Mouse (Mus musculus) hematopoietic multipotent progenitor cell, adult 10-12 weeks (in vitro differentiated cells): ENCODE measurements around the gene Pomgnt2. TPM values are rescaled to one million over a fixed set of nuclear protein-coding genes. Genes with fewer than 3 reads are reported as not detected.

Experiments used
- polyA plus RNA-seq: library from polyadenylated mRNA; stranded (reverse); fragments of >175 nt; gene quantifications from 2 replicates; pipeline ENCODE4 v1.2.3, GENCODE M21; 2012; ENCODE audit warnings: low replicate concordance

The Pomgnt2 gene
- 0.30 and 1.0 TPM in 2 replicates for polyA plus RNA-seq

DNA sequence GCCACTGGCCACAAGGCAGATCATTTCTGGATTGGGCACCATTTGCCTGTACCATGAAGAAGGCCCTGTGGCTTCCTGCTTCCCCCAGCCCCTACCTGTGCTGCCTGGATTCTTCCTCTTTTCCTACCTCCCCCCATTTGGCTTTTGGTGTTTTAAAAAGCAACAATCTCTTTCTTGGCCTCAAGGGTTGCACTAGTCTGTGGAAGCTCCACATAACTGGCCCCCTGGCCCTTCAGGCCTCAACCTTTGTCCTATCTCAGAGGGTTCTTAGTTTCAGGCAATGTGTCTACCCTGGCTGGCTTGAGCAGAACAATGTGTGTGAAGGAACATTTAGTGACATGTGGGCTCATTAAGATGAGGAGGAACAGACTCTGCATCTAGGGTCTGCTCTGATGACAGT is at the start of gene Pomgnt2:
Pomgnt2 (minus strand) TSS at position 101 of the 400 bp plus-strand sequence.

DNA sequence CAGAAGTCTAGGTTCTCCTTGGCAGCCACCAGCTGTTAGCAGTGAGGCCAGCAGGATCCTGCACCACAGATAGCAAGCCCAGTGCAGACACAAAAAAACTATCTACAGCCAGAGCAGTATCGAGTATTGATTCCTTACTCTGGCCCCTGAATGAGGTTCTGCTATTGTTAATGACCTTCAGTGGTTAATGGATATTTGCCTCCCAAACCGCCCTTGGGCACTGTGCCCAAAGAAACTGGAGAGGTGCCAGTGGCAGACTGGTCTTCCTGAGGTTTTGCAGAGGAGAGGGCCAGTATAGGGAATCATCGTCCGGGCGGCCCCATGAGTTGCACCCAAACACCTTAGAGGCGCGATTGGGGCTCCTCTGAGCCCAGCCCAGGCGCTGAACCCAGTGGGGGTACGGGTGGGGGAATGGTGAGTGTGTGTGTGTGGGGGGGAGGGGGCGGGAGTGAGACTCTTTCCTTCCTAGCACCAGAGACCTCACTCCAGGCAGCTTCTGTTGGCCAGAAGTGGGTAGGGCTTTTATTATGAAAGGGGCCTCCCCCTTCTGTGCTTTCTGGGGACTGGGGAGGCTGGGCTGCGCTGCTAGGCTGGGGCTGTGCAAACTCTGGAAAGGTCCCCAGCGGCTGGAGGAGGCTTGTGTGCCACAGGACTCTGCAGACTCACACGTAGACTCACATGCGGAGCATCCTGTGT is 46.3 kb downstream of the Pomgnt2 start, which contains the start of gene Fam198a:
Fam198a (plus strand) TSS at position 571 of the 696 bp plus-strand sequence.

Other genes with a start within 250 kb of the Pomgnt2 start
- gene Zfp651, start 237.8 kb downstream of the Pomgnt2 start, polyA plus RNA-seq = 0.47 and 2.0 TPM in 2 replicates
- gene Klhl40, start 219.5 kb downstream of the Pomgnt2 start, polyA plus RNA-seq = not detected in 2 replicates
- not detected in 2 replicates for gene Hhatl, start 204.6 kb downstream of the Pomgnt2 start, polyA plus RNA-seq
- gene Ccdc13, start 157.6 kb downstream of the Pomgnt2 start, polyA plus RNA-seq = not detected in 2 replicates
- 10.0 and 11.7 TPM in 2 replicates for gene Higd1a, start 138.7 kb downstream of the Pomgnt2 start, polyA plus RNA-seq
- gene Ackr2, start 98.8 kb downstream of the Pomgnt2 start, polyA plus RNA-seq = 2.3 and 3.8 TPM in 2 replicates
- gene Cyp8b1, start 80.8 kb downstream of the Pomgnt2 start, polyA plus RNA-seq = not detected in 2 replicates
- gene Fam198a, start 46.1 kb downstream of the Pomgnt2 start, polyA plus RNA-seq = 0.23 and 0.31 TPM in 2 replicates
- gene Snrk, start 120.2 kb upstream of the Pomgnt2 start, polyA plus RNA-seq = 36.6 and 78.4 TPM in 2 replicates